Comparison of ENCODE assay signal across 21 mouse cellular contexts in genomic region chr10:71060269-71060668, GRCm38 (mm10).
A peak's percentile ranks its signal among the peaks of the same experiment; 100 is the strongest.
DNase-seq lines count a peak whose midpoint lies in the region; ATAC-seq lines count a peak whose summit lies in the region.
"Had no signal": no experiment of that assay in that cellular context is flagged by ENCODE, and none has a peak within 500 bp of the region (broad histone marks: within the 10 kb centered on the region; RNA-seq: fewer than 3 reads in every experiment).

No protein-coding gene starts in this region.

- H3K4me2 ChIP-seq in heart, embryonic 12.5 days, result no peak overlapping the region
- H3K4me2 ChIP-seq in embryonic facial prominence, embryonic 11.5 days (ENCODE audit: low read depth, low read length), result no peak overlapping the region
- no peak overlapping the region for H3K4me2 ChIP-seq in limb, embryonic 11.5 days (ENCODE audit: low read depth, severe bottlenecking)
- H3K4me2 ChIP-seq in kidney, embryonic 16.5 days (replicated peaks; ENCODE audit: low read depth, low read length), result no peak overlapping the region
- H3K4me2 ChIP-seq: hindbrain, embryonic 15.5 days; liver, embryonic 12.5 days; midbrain, embryonic 11.5 days had no signal

- H3K27me3 ChIP-seq in heart, embryonic 12.5 days (replicated peaks), result no peaks in the 10 kb centered on the region
- no peaks in the 10 kb centered on the region for H3K27me3 ChIP-seq in embryonic facial prominence, embryonic 11.5 days (ENCODE audit: control insufficient read depth, insufficient read depth, low read length)
- H3K27me3 ChIP-seq in limb, embryonic 11.5 days (ENCODE audit: control insufficient read depth, insufficient read depth, low read length), result no peaks in the 10 kb centered on the region
- H3K27me3 ChIP-seq in kidney, embryonic 16.5 days (ENCODE audit: insufficient read depth, low read length), result no peaks in the 10 kb centered on the region
- H3K27me3 ChIP-seq: hindbrain, embryonic 15.5 days; liver, embryonic 12.5 days had no signal

- intact Hi-C loops in left cerebral cortex, postnatal 36 days (cut with DNase I), result no loop called here

- no peak for DNase-seq in heart, adult 8-10 months (ENCODE audit: low spot score)
- DNase-seq in embryo, embryonic 10 days (ENCODE audit: low spot score), result peak; percentile 48
- peak; percentile 88 for DNase-seq in embryonic facial prominence, embryonic 11.5 days (ENCODE audit: low spot score)
- DNase-seq in limb, embryonic 11.5 days (ENCODE audit: low spot score), result peak; percentile 81
- DNase-seq in testis, postnatal 14 days (ENCODE audit: low spot score), result no peak
- no peak for DNase-seq in left cerebral cortex, postnatal 36 days (ENCODE audit: low spot score in 2 of 2)
- DNase-seq: adrenal gland, adult 8-10 months; cerebellum, adult 11-12 months; cerebellum, postnatal 25 days; heart, adult 2 months; heart, postnatal 10 days; kidney, adult 8-10 months; kidney, postnatal 4 days; thymus, adult 18-20 months had no signal

- no peaks in the 10 kb centered on the region for H3K9me3 ChIP-seq in heart, embryonic 12.5 days (replicated peaks)
- H3K9me3 ChIP-seq in embryonic facial prominence, embryonic 11.5 days (replicated peaks; ENCODE audit: control insufficient read depth, low read length), result no peaks in the 10 kb centered on the region
- H3K9me3 ChIP-seq in limb, embryonic 11.5 days (ENCODE audit: control insufficient read depth, low read length), result no peaks in the 10 kb centered on the region
- H3K9me3 ChIP-seq in kidney, embryonic 16.5 days (ENCODE audit: low read length), result no peaks in the 10 kb centered on the region
- H3K9me3 ChIP-seq: hindbrain, embryonic 15.5 days; liver, embryonic 12.5 days had no signal

- no peak overlapping the region for H3K9ac ChIP-seq in heart, embryonic 12.5 days
- no peak overlapping the region for H3K9ac ChIP-seq in embryonic facial prominence, embryonic 11.5 days (replicated peaks; ENCODE audit: low read length)
- H3K9ac ChIP-seq in limb, embryonic 11.5 days (ENCODE audit: low read length), result no peak overlapping the region
- no peak overlapping the region for H3K9ac ChIP-seq in kidney, embryonic 16.5 days (replicated peaks; ENCODE audit: low read length)
- H3K9ac ChIP-seq: hindbrain, embryonic 15.5 days; liver, embryonic 12.5 days had no signal

- no peak overlapping the region for H3K4me3 ChIP-seq in heart, embryonic 12.5 days
- H3K4me3 ChIP-seq in embryonic facial prominence, embryonic 11.5 days (ENCODE audit: low read depth, low read length), result no peak overlapping the region
- H3K4me3 ChIP-seq in limb, embryonic 11.5 days (ENCODE audit: low read depth, low read length), result no peak overlapping the region
- no peak overlapping the region for H3K4me3 ChIP-seq in kidney, embryonic 16.5 days (ENCODE audit: low read length)
- H3K4me3 ChIP-seq: erythroblast, embryonic 14.5 days; heart, adult 2 months; hindbrain, embryonic 15.5 days; liver, embryonic 12.5 days had no signal

- H3K4me1 ChIP-seq in heart, embryonic 12.5 days (replicated peaks), result peaks cover 33% of the 10 kb centered on the region
- peaks cover 3% of the 10 kb centered on the region; the same call in 1 of the 2 replicates for H3K4me1 ChIP-seq in embryonic facial prominence, embryonic 11.5 days (ENCODE audit: control insufficient read depth, insufficient read depth, low read length)
- peaks cover 7% of the 10 kb centered on the region for H3K4me1 ChIP-seq in limb, embryonic 11.5 days (ENCODE audit: control insufficient read depth, insufficient read depth, low read length)
- H3K4me1 ChIP-seq in kidney, embryonic 16.5 days (ENCODE audit: insufficient read depth, low read length), result peaks cover 28% of the 10 kb centered on the region
- H3K4me1 ChIP-seq: liver, embryonic 12.5 days had no signal

- WGBS in heart, embryonic 12.5 days, result 27% methylated on average over 2 of the region's 2 CpGs
- WGBS in embryonic facial prominence, embryonic 11.5 days, result 31% methylated on average over 2 of the region's 2 CpGs
- WGBS in limb, embryonic 11.5 days, result 11% methylated on average over 2 of the region's 2 CpGs
- 52% methylated on average over 2 of the region's 2 CpGs for WGBS in kidney, embryonic 16.5 days

- H3K36me3 ChIP-seq in heart, embryonic 12.5 days, result no peaks in the 10 kb centered on the region
- H3K36me3 ChIP-seq in embryonic facial prominence, embryonic 11.5 days (replicated peaks; ENCODE audit: control insufficient read depth, insufficient read depth, low read depth, low read length), result no peaks in the 10 kb centered on the region
- H3K36me3 ChIP-seq in limb, embryonic 11.5 days (ENCODE audit: control insufficient read depth, insufficient read depth, low read length), result no peaks in the 10 kb centered on the region
- H3K36me3 ChIP-seq in kidney, embryonic 16.5 days (ENCODE audit: insufficient read depth, low read length), result no peaks in the 10 kb centered on the region
- H3K36me3 ChIP-seq: hindbrain, embryonic 15.5 days; liver, embryonic 12.5 days had no signal

- no peak for ATAC-seq in heart, embryonic 12.5 days (ENCODE audit: insufficient number of reproducible peaks, low FRiP score)
- peak; percentile 86 for ATAC-seq in embryonic facial prominence, embryonic 11.5 days (replicated peaks; ENCODE audit: insufficient number of reproducible peaks, low FRiP score, low TSS enrichment, low read depth)
- peak; percentile 81 for ATAC-seq in limb, embryonic 11.5 days (ENCODE audit: insufficient number of reproducible peaks, low FRiP score, low TSS enrichment, low read depth)
- no peak for ATAC-seq in kidney, embryonic 16.5 days (ENCODE audit: low FRiP score, low TSS enrichment)
- ATAC-seq: forebrain, embryonic 16.5 days; liver, embryonic 12.5 days had no signal

- 0 out of 2 replicates have a peak overlapping the region, but pooled peaks have one; percentile 9 for H3K27ac ChIP-seq in heart, embryonic 12.5 days (ENCODE audit: poor library complexity, severe bottlenecking)
- no peak overlapping the region for H3K27ac ChIP-seq in embryonic facial prominence, embryonic 11.5 days (replicated peaks; ENCODE audit: low read depth, low read length)
- H3K27ac ChIP-seq in limb, embryonic 11.5 days (replicated peaks; ENCODE audit: low read depth, low read length), result no peak overlapping the region
- H3K27ac ChIP-seq in kidney, embryonic 16.5 days (ENCODE audit: low read length), result no peak overlapping the region
- H3K27ac ChIP-seq: hindbrain, embryonic 15.5 days; liver, embryonic 12.5 days had no signal

Comparison
In these comparisons a context has a peak if more than half of its experiments do, and no peak if none do; other contexts are left out.
1. ATAC-seq: peak in embryonic facial prominence, embryonic 11.5 days (single experiment) and limb, embryonic 11.5 days (single experiment); none in heart, embryonic 12.5 days (single experiment) and kidney, embryonic 16.5 days (single experiment).
2. DNase-seq: peak in embryo, embryonic 10 days (single experiment), embryonic facial prominence, embryonic 11.5 days (single experiment) and limb, embryonic 11.5 days (single experiment); none in heart, adult 8-10 months (single experiment), testis, postnatal 14 days (single experiment) and left cerebral cortex, postnatal 36 days (0 of 2).